Mouse (Mus musculus): Measurements from ENCODE around the gene Lztfl1. TPM values are rescaled to one million over a fixed set of nuclear protein-coding genes. Genes with fewer than 3 reads are reported as not detected.

Lztfl1 gene
- polyA plus RNA-seq (2012; rRNA removed): 29.7 and 30.6 TPM in 2 replicates

GRCm38 (mm10) chr9:123717186-123718008 lies at the start of gene Lztfl1:
Gene Lztfl1 (minus strand): TSS chr9:123717697.

GRCm38 (mm10) chr9:123678327-123679105 lies 39.0 kb downstream of the Lztfl1 start, which contains the start of the genes Ccr9 and Slc6a20a:
Gene Ccr9 (plus strand): TSS chr9:123678439.
Gene Slc6a20a (minus strand): TSS chr9:123678885.

Other genes with a start within 250 kb of the Lztfl1 start
- 26.0 and 31.1 TPM in 2 replicates for gene Limd1, start 239.0 kb downstream of the Lztfl1 start, polyA plus RNA-seq (2012; rRNA removed)
- gene Sacm1l, start 187.9 kb downstream of the Lztfl1 start, polyA plus RNA-seq (2012; rRNA removed): 15.5 and 25.9 TPM in 2 replicates
- gene Slc6a20b, start 85.1 kb downstream of the Lztfl1 start, polyA plus RNA-seq (2012; rRNA removed): 0.07 and 0.14 TPM in 2 replicates
- gene Ccr9, start 39.3 kb downstream of the Lztfl1 start, polyA plus RNA-seq (2012; rRNA removed): 0.08 and 0.09 TPM in 2 replicates
- gene Slc6a20a, start 38.8 kb downstream of the Lztfl1 start, polyA plus RNA-seq (2012; rRNA removed): 1.00 and 1.3 TPM in 2 replicates
- gene Cxcr6, start 88.8 kb upstream of the Lztfl1 start, polyA plus RNA-seq (2012; rRNA removed): not detected in 2 replicates
- gene Fyco1, start 134.2 kb upstream of the Lztfl1 start, polyA plus RNA-seq (2012; rRNA removed): 4.8 and 7.8 TPM in 2 replicates
- gene Xcr1, start 144.3 kb upstream of the Lztfl1 start, polyA plus RNA-seq (2012; rRNA removed): not detected in 2 replicates

All from central nervous system, embryonic 11.5 days (tissue).